Mouse (Mus musculus) NIH3T3 (cell line): ENCODE measurements around the gene Zfp850.
"Not testable (repeated sequence)": the region's sequence is repeated elsewhere in the genome, so short reads cannot be mapped to it uniquely, and the experiment has no call there.

Experiments
- DNase-seq: peaks from one replicate; pipeline ENCODE4 v3.0.0-alpha.2; 2012; ENCODE audit warnings: low read depth

The Zfp850 gene

GRCm38 (mm10) chr7:28013549-28014444, at the start of gene Zfp850:
Zfp850 (minus strand) TSS chr7:28014115.
- peak; percentile 87 for DNase-seq

- DNase-seq: no peak
These were observed 46.1 kb upstream of the Zfp850 start for GRCm38 (mm10) chr7:28059972-28060371.

GRCm38 (mm10) chr7:28053046-28053930, 39.4 kb upstream of the Zfp850 start:
- DNase-seq: peak; percentile 90

GRCm38 (mm10) chr7:28050584-28050983, 36.7 kb upstream of the Zfp850 start:
- no peak for DNase-seq

- peak; percentile 100 for DNase-seq
These were observed 35.8 kb upstream of the Zfp850 start, which contains the start of gene Psmc4 for GRCm38 (mm10) chr7:28049476-28050409. Psmc4 (minus strand) TSS chr7:28050101.

GRCm38 (mm10) chr7:28044524-28044923, 30.6 kb upstream of the Zfp850 start:
- DNase-seq: no peak

- peak; percentile 12 for DNase-seq
These were observed 513 bp upstream of the Zfp850 start for GRCm38 (mm10) chr7:28014445-28014810.

- DNase-seq: no peak
These were observed 3.6 kb downstream of the Zfp850 start for GRCm38 (mm10) chr7:28010271-28010670.

- no peak for DNase-seq
These were observed 31.7 kb downstream of the Zfp850 start for GRCm38 (mm10) chr7:27982197-27982596.

GRCm38 (mm10) chr7:27978683-27979528, 35.0 kb downstream of the Zfp850 start, which contains the start of gene Zfp780b:
Zfp780b (minus strand) TSS chr7:27979171.
- peak; percentile 85 for DNase-seq

GRCm38 (mm10) chr7:27949451-27949850, 64.5 kb downstream of the Zfp850 start:
- DNase-seq: not testable (repeated sequence)

- not testable (repeated sequence) for DNase-seq
These were observed 72.0 kb downstream of the Zfp850 start for GRCm38 (mm10) chr7:27941869-27942268.
